Mouse (Mus musculus) neural tube, embryonic 10.5 days (tissue): ENCODE measurements around the gene Tmem220.
A peak's percentile ranks its signal among the peaks of the same experiment; 100 is the strongest.
"Not testable (repeated sequence)": the region's sequence is repeated elsewhere in the genome, so short reads cannot be mapped to it uniquely, and the experiment has no call there.

Experiments
- DNase-seq: peaks from one replicate; pipeline ENCODE4 v3.0.0-alpha.2; 2017; ENCODE audit warnings: low spot score; ENCODE audit errors: extremely low spot score

Tmem220 gene

DNA sequence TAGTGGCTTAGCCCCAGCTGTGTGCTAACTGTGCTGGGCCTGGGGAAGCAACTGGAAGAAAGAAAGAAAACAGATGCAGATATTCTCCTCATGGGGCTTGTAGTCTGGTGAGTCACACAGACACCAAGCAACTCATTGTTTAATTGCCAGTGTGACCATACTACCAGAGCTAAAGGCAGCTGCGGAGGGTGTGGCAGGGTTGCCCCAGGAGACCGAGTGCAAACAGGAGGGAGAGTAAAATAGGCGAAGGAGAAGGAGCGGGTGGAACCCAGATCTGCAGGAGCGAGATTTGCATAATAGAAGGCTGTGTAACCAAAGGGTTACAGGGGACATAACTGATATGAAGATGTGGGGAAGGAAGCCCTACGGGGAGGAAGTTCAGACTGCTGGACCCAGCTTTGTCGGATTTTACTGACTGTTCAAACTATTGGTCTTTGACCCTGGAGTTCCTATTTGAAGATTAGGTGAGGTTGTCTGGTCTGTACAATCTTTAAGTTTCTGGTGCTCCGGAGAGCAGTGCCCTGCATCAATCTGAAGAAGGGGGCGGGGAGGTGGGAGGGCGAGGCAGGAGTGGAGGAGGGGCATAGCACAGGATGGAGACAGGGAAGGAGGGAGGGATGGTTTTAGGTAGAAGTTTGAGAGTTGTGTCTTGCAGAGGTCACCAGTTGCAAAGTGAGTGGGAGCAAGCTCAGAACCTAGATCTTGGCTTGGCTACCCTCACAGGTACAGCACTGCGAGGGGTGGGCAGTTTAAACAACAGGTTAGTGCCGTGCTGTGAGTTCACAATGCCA, 7.0 kb upstream of the Tmem220 start:
- no peak for DNase-seq

- DNase-seq, result no peak
Measured at GRCm38 (mm10) chr11:67019711-67020475, 5.1 kb upstream of the Tmem220 start.

DNA sequence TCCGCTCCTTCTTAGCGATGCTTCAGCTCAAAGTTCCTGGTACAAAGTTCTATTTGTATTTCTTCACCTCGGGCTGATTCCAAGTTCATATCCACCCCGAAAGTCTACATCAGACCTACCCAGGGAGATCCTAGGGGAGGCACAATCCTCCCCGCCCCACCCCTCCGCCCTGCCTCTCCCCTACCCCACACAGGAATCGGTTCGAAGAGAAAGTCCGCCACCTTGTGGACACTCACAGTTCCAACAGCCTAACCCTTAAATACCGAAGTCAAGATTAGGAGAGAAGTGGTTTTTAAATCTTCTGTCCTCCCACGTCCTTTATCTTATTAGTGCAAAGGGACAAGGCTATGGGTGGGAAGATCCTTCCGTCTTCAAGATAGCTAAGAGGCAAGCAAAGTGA, 4.0 kb upstream of the Tmem220 start:
- peak; percentile 64 for DNase-seq

DNA sequence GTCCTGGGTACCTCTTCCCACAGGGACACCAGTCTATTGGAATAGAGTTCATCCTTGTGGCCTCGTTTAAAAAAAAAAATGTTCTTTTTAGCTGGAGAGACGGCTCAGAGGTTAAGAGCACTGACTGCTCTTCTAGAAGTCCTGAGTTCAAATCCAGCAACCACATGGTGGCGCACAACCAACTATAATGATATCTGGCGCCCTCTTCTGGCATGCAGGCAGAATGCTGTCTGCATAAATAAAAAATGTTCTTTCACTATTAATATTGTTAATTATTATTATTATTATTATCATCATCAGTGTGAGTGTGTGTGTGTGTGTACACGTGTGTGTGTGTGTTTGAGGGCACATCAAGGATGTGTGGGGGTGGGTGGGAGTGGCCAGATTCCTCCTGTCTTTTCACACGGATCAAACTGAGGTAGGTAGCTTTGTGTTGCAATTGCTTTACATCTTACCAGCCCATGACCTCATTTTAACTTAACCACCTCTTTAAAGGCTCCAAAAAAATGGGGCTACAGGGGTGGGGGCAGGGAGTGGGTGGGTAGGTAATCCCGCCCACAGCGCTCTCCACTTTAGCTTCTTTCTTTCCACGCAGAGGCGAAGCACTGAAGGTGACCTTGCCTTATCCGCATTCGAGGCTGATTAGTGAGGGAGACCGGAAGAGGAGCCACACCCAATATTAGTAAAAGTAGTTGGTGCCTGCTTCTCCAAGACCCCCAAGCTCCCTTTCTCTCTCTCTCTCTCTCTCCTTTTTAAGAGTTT, 2.4 kb upstream of the Tmem220 start:
- no peak for DNase-seq

GRCm38 (mm10) chr11:67023191-67023590, 1.8 kb upstream of the Tmem220 start:
- DNase-seq, result not testable (repeated sequence)

- DNase-seq, result no peak
Measured at GRCm38 (mm10) chr11:67023802-67024340, 1.1 kb upstream of the Tmem220 start.

DNA sequence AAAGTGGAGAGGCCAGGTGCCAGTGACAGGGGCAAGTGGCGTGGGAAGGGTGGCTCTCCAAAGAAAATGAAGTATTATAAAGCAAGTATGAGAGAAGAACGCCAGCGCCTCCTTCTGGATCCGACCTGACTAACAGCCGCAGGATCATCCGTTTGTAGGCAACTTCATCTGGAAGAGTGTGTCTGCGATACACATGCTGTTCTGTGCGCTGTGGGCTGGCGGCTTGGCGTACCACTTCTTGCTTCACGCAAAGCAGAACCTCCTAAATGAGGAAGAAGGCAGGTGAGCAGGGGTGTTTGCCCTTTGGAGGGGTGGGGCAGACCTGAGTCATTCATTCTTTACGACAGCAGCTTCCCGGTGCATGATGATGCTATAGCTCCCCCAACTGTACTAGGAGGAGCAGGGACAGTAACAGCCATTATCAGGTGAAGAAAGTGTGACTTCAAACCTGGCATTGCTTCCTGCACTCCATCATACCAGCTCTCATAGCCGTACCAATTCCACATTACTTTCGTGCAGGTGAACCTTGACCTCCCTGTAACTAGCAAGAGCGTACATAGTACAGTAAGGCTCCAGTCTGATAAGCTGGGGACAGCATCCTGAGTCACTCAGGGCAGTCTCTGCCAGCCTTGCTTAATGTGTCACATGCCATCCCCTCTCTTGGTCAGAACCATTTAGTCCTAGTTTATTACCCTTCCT, 6.1 kb downstream of the Tmem220 start:
- no peak for DNase-seq

DNA sequence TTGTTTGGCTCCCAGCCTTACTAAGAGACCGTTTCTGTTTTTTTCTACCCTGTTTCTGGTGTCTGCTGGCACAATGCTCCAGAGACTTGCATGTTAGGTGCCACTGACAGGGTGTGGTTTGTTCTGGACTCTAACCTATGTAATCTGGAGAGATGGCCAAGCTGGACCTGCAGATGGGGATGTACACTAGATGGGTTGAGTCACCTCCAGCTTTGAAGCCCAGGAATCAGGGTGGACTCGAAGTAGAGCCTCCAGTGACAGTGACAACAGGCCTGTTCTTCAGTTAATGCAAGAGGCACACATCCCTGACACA, 6.6 kb downstream of the Tmem220 start:
- no peak for DNase-seq

DNA sequence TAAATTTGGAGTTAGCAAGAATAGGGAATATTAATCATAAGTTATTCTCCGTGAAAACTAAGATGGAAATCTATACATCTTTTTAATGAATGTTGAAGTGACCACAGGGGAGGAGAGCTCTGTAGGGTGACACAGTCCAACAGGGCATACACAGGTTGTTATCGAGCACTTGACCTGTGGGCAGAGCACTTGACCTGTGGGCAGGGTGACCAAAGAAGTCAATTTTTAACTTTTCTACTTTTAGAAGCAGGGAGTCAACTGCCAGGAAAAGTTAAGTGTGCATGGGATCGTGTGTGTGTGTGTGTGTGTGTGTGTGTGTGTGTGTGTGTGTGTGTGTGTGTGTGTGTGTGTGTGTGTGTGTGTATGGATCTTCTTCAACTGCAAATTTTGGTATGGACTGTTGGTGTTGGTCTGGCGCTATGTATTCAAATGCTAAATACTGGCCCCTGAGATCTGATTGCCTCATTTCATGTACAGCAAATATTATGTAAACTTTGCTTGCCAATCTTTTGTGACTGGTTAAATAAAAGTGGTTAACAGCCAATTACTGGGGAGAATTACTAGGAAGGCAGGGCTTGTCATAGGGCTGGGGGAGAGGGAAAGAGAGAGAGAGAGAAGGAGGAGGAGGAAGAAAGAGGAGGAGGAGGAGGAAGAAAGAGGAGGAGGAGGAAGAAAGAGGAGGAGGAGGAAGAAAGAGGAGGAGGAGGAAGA, 10.0 kb downstream of the Tmem220 start:
- no peak for DNase-seq

DNA sequence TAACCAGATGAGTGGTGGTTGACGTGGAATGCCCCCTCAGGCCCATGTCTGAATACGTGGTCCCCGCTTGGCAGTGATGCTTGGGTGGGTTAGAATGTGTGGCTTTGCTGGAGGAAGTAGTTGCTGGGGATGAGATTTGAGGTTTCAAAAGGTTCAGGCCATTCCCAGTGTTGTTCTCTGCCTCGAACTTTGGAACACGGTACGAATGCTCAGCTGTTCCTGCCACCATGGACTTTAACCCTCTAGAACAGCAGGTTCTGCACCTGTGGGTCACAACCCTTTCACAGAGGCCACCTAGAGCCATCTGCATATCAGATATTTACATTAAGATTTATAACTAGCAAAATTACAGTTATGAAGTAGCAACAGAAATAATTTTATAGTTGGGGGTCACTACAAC, 11.3 kb downstream of the Tmem220 start:
- DNase-seq, result no peak

DNA sequence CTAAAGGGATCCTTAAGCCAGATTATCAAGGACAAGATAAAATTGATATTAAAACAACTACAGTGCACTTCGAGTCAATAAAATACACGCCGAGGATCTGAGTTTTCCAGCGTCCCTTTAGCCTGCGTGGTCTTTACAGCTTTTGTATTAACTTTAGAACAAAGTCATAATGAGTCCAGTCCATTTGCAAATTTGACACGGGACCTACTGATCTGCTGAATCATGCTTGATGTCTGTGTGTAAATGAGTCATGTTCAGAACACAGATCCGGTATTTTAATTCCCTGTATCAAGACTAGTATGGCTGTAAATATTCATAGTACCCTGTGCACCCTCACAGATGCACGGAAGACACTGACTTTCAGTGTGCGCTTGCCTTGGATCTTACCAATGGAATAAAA, 11.9 kb downstream of the Tmem220 start:
- no peak for DNase-seq

DNA sequence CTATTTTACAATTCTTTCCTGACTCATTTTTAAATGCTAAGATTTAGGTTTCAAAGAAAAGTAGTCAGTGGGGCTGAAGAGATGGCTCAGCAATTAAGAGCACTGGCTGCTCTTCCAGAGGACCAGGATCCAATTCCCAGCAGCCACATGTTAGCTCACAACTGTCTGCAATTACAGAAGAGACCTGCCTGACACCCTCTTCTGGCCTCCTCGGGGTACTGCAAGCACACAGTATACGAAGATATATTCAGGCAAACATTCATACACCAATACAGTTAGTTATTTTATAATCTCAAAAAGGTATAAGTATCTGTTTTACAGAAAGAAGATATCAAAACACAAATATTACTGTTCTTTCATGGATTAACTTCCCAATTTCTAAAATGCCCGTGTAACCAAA, 14.8 kb downstream of the Tmem220 start:
- DNase-seq, result no peak

GRCm38 (mm10) chr11:67040483-67040882, 15.5 kb downstream of the Tmem220 start:
- DNase-seq, result no peak

DNA sequence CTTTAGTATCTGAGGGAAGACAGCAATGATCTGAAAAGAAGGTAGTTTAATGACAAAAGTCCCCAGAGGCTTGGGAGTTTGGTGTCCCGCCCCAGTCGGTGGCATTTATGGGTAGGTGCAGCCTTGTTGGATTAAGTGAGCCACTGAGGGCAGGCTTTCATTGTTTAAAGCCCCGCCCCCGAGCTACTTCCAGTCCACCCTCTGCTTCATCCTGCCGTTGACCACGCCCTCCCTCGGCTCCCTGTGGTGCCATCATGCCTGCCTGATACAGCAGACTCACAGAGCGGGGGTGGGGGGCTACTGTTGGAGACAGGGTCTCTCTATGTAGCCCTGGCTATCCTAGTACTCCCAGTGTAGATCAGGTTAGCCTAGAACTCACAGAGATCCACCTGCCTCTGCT, 18.1 kb downstream of the Tmem220 start:
- no peak for DNase-seq

DNA sequence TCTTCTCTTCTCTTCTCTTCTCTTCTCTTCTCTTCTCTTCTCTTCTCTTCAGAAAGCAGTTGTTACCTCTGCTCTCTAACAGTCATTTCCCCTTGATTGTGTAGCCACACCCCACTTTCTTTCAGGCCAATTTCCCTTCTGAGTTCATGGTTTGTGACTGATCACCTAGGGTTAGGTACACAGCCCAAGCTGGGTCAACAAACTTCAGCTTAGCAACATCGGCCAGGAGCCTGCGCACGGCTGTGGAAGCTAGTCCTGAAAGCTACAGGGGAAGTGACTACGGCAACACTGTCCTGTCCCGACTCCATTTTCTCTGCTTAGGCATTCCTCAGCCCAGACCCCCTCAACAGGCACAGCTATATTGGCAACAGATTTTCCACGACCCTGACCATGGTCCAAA, 20.0 kb downstream of the Tmem220 start:
- no peak for DNase-seq

- no peak for DNase-seq
Measured at GRCm38 (mm10) chr11:67047199-67047598, 22.2 kb downstream of the Tmem220 start.

GRCm38 (mm10) chr11:67048496-67048895, 23.5 kb downstream of the Tmem220 start:
- no peak for DNase-seq

DNA sequence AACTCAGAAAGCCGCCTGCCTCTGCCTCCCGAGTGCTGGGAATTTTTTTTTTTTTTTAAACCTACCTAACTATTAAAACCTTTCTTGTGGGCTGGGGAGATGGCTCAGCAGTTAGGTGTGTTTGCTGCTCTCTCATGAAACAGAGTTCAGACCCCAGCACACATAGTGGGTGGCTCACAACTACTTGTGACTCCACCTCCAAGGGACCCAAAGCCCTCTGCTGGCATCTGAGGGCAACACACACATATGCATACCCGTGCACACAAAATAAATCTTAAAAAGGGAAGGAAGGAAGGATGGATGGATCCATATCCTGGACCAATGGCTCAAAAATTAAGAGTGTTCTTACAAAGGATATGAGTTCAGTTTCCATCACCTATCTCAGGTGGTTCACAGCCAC, 24.3 kb downstream of the Tmem220 start:
- DNase-seq, result no peak

DNA sequence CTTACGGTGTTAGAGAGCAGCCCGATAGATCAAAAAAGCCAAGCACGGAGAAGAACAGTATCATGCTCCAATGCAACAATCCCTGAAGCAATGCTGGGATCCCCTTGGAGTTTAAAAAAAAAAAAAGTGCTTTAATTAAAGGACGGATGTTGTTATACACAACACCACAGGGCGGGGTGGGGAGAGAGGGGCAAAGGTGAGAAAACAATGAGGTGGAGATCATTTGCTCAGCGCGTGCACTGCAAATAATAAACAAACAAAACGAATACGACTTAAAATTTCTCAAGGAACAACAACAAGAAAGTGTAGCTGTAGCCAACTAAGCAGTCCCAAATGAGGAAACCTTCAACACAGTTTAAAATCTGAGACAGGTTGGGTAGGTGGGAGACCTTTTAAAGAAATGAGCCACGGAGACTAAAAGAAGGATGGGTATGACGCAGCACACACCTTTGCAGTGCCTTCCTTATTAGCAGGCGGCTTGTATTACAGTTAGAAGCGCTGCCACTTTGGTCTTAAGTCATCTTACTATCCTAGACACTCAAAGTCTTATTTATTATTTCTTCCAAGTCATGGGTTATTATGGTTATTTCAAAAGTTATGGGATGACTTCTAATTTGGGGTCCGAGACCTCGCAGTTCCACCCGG, 26.8 kb downstream of the Tmem220 start:
- DNase-seq, result no peak

- peak; percentile 85 for DNase-seq
Measured at GRCm38 (mm10) chr11:67052321-67052952, 27.5 kb downstream of the Tmem220 start, which contains the start of the genes Adprm and Sco1. Gene Adprm, minus strand, starts transcription at chr11:67052594. Gene Sco1, plus strand, starts transcription at chr11:67052670.
